16 mouse cellular contexts compared by ENCODE assay signal in the genomic region with DNA sequence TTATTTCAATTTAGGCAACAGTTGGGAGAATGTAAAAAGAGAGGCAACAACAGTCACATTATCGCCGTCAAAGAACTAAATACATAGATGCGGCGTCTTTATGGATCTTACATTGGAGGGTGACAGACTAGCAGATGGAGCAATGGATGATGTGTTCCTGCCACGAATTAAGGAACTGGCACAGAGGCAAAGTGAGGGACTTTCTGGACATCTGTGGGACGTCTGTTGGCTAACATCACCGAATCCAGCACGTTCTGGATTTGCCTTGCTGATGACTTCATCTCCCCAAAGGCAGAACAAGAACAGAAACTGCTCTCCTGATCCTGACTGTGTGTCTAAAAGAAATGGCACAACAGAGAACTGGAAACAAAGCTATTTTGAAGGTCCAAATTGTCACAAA.
A peak's percentile ranks its signal among the peaks of the same experiment; 100 is the strongest.
DNase-seq lines count a peak whose midpoint lies in the region; ATAC-seq lines count a peak whose summit lies in the region.
"Had no signal": no experiment of that assay in that cellular context is flagged by ENCODE, and none has a peak within 500 bp of the region (broad histone marks: within the 10 kb centered on the region; RNA-seq: fewer than 3 reads in every experiment).

No protein-coding gene starts in this region.

- no peaks in the 10 kb centered on the region for H3K9me3 ChIP-seq in forebrain, embryonic 15.5 days
- no peaks in the 10 kb centered on the region for H3K9me3 ChIP-seq in forebrain, embryonic 11.5 days (ENCODE audit: control insufficient read depth, low read length)
- H3K9me3 ChIP-seq in hindbrain, embryonic 16.5 days (ENCODE audit: control insufficient read depth, low read length), result no peaks in the 10 kb centered on the region
- no peaks in the 10 kb centered on the region for H3K9me3 ChIP-seq in hindbrain, embryonic 13.5 days
- no peaks in the 10 kb centered on the region for H3K9me3 ChIP-seq in forebrain, embryonic 16.5 days (ENCODE audit: control insufficient read depth, low read length)
- H3K9me3 ChIP-seq: embryonic facial prominence, embryonic 13.5 days had no signal

- 0 out of 2 replicates have a peak overlapping the region, but pooled peaks have one; percentile 46 for H3K27ac ChIP-seq in forebrain, embryonic 15.5 days (replicated peaks)
- H3K27ac ChIP-seq in forebrain, embryonic 11.5 days (ENCODE audit: low read depth, low read length), result no peak overlapping the region
- H3K27ac ChIP-seq in hindbrain, embryonic 16.5 days (ENCODE audit: low read depth, low read length), result no peak overlapping the region
- H3K27ac ChIP-seq in hindbrain, embryonic 13.5 days, result no peak overlapping the region
- H3K27ac ChIP-seq in forebrain, embryonic 16.5 days (ENCODE audit: low read length), result peak overlapping the region; percentile 1; the same call in 1 of the 2 replicates
- H3K27ac ChIP-seq: embryonic facial prominence, embryonic 13.5 days had no signal

- no peak overlapping the region for H3K4me3 ChIP-seq in forebrain, embryonic 15.5 days
- no peak overlapping the region for H3K4me3 ChIP-seq in forebrain, embryonic 11.5 days (ENCODE audit: low read depth, low read length)
- no peak overlapping the region for H3K4me3 ChIP-seq in hindbrain, embryonic 16.5 days (ENCODE audit: low read length)
- H3K4me3 ChIP-seq in hindbrain, embryonic 13.5 days, result no peak overlapping the region
- H3K4me3 ChIP-seq in forebrain, embryonic 16.5 days (replicated peaks; ENCODE audit: low read length), result no peak overlapping the region
- H3K4me3 ChIP-seq: embryonic facial prominence, embryonic 13.5 days; layer of hippocampus, adult 2 months; megakaryocyte, embryonic 14.5 days had no signal

- WGBS in forebrain, embryonic 15.5 days, result 53% methylated on average over 8 of the region's 8 CpGs
- 84% methylated on average over 8 of the region's 8 CpGs for WGBS in forebrain, embryonic 11.5 days
- 77% methylated on average over 8 of the region's 8 CpGs for WGBS in hindbrain, embryonic 16.5 days
- WGBS in hindbrain, embryonic 13.5 days, result 89% methylated on average over 8 of the region's 8 CpGs
- 57% methylated on average over 8 of the region's 8 CpGs for WGBS in forebrain, embryonic 16.5 days

- no peak for DNase-seq in forebrain, embryonic 11.5 days (ENCODE audit: low spot score)
- peak; percentile 10 to 40 for DNase-seq in right cerebral cortex, adult 2 months (ENCODE audit: low spot score in 2 of 2)
- no peak for DNase-seq in ovary, adult 18-20 months (ENCODE audit: low spot score)
- DNase-seq in kidney, postnatal 14 days, result no peak
- DNase-seq: cerebellum, adult 9-10 months; gastrocnemius, postnatal 10 days; kidney, adult 11 months; liver; lung, embryonic 14.5 days had no signal

- no peaks in the 10 kb centered on the region for H3K36me3 ChIP-seq in forebrain, embryonic 15.5 days
- H3K36me3 ChIP-seq in forebrain, embryonic 11.5 days (ENCODE audit: control insufficient read depth, insufficient read depth, low read length), result no peaks in the 10 kb centered on the region
- no peaks in the 10 kb centered on the region for H3K36me3 ChIP-seq in hindbrain, embryonic 16.5 days (ENCODE audit: control insufficient read depth, insufficient read depth, low read length)
- no peaks in the 10 kb centered on the region for H3K36me3 ChIP-seq in hindbrain, embryonic 13.5 days
- H3K36me3 ChIP-seq in forebrain, embryonic 16.5 days (ENCODE audit: control insufficient read depth, insufficient read depth), result no peaks in the 10 kb centered on the region
- H3K36me3 ChIP-seq: embryonic facial prominence, embryonic 13.5 days had no signal

- no peak overlapping the region for H3K4me2 ChIP-seq in forebrain, embryonic 15.5 days (replicated peaks)
- no peak overlapping the region for H3K4me2 ChIP-seq in forebrain, embryonic 11.5 days (ENCODE audit: low read depth, low read length, severe bottlenecking)
- H3K4me2 ChIP-seq in hindbrain, embryonic 16.5 days (ENCODE audit: low read length), result no peak overlapping the region
- H3K4me2 ChIP-seq in hindbrain, embryonic 13.5 days, result no peak overlapping the region
- H3K4me2 ChIP-seq in forebrain, embryonic 16.5 days (ENCODE audit: low read length), result no peak overlapping the region
- H3K4me2 ChIP-seq: embryonic facial prominence, embryonic 13.5 days; lung, embryonic 14.5 days had no signal

- peaks cover 2% of the 10 kb centered on the region; the same call in 1 of the 2 replicates for H3K4me1 ChIP-seq in forebrain, embryonic 15.5 days
- H3K4me1 ChIP-seq in forebrain, embryonic 11.5 days (replicated peaks; ENCODE audit: control insufficient read depth, insufficient read depth, low read length), result no peaks in the 10 kb centered on the region
- H3K4me1 ChIP-seq in hindbrain, embryonic 16.5 days (ENCODE audit: control insufficient read depth, insufficient read depth, low read depth, low read length), result no peaks in the 10 kb centered on the region
- H3K4me1 ChIP-seq in hindbrain, embryonic 13.5 days (replicated peaks), result no peaks in the 10 kb centered on the region
- H3K4me1 ChIP-seq in forebrain, embryonic 16.5 days (replicated peaks; ENCODE audit: control insufficient read depth, insufficient read depth, low read length), result peaks cover 3% of the 10 kb centered on the region; the same call in 1 of the 2 replicates
- H3K4me1 ChIP-seq: embryonic facial prominence, embryonic 13.5 days; megakaryocyte, embryonic 14.5 days had no signal

- no peak overlapping the region for H3K9ac ChIP-seq in forebrain, embryonic 15.5 days (replicated peaks)
- H3K9ac ChIP-seq in forebrain, embryonic 11.5 days (ENCODE audit: low read length), result no peak overlapping the region
- H3K9ac ChIP-seq in hindbrain, embryonic 16.5 days (ENCODE audit: low read depth, low read length), result no peak overlapping the region
- H3K9ac ChIP-seq in hindbrain, embryonic 13.5 days, result no peak overlapping the region
- H3K9ac ChIP-seq in forebrain, embryonic 16.5 days (replicated peaks; ENCODE audit: low read depth, low read length), result no peak overlapping the region
- H3K9ac ChIP-seq: embryonic facial prominence, embryonic 13.5 days; lung, embryonic 14.5 days had no signal

- ATAC-seq in forebrain, embryonic 15.5 days (replicated peaks), result peak; percentile 93
- no peak for ATAC-seq in forebrain, embryonic 11.5 days (replicated peaks; ENCODE audit: low FRiP score)
- ATAC-seq in hindbrain, embryonic 16.5 days, result peak; percentile 58; the same call in 1 of the 2 replicates
- ATAC-seq in hindbrain, embryonic 13.5 days (ENCODE audit: low FRiP score), result no peak
- peak; percentile 88 for ATAC-seq in forebrain, embryonic 16.5 days

- H3K27me3 ChIP-seq in forebrain, embryonic 15.5 days, result no peaks in the 10 kb centered on the region
- H3K27me3 ChIP-seq in forebrain, embryonic 11.5 days (ENCODE audit: control insufficient read depth, insufficient read depth, low read length), result no peaks in the 10 kb centered on the region
- H3K27me3 ChIP-seq in hindbrain, embryonic 16.5 days (replicated peaks; ENCODE audit: control insufficient read depth, insufficient read depth, low read length), result no peaks in the 10 kb centered on the region
- H3K27me3 ChIP-seq in hindbrain, embryonic 13.5 days, result no peaks in the 10 kb centered on the region
- H3K27me3 ChIP-seq in forebrain, embryonic 16.5 days (replicated peaks; ENCODE audit: control insufficient read depth, insufficient read depth, low read length), result no peaks in the 10 kb centered on the region
- H3K27me3 ChIP-seq: embryonic facial prominence, embryonic 13.5 days; megakaryocyte, embryonic 14.5 days had no signal

Comparison
In these comparisons a context has a peak if more than half of its experiments do, and no peak if none do; other contexts are left out.
1. ATAC-seq: peak in forebrain, embryonic 15.5 days (single experiment), hindbrain, embryonic 16.5 days (single experiment) and forebrain, embryonic 16.5 days (single experiment); none in forebrain, embryonic 11.5 days (single experiment) and hindbrain, embryonic 13.5 days (single experiment).
2. H3K27ac ChIP-seq: peak in forebrain, embryonic 15.5 days (single experiment) and forebrain, embryonic 16.5 days (single experiment); none in forebrain, embryonic 11.5 days (single experiment), hindbrain, embryonic 16.5 days (single experiment) and hindbrain, embryonic 13.5 days (single experiment).
3. DNase-seq: peak in right cerebral cortex, adult 2 months (2 of 2); none in forebrain, embryonic 11.5 days (single experiment), ovary, adult 18-20 months (single experiment) and kidney, postnatal 14 days (single experiment).